Mouse (Mus musculus) kidney, adult 2 months (tissue): ENCODE data around the gene Tmem215.

Experiments used
- CTCF ChIP-seq: fragments of 200-500 bp; conservative IDR thresholded peaks from 2 replicates; pipeline ENCODE4 v1.5.1; 2011; ENCODE audit warnings: low read depth, mild to moderate bottlenecking, control low read depth, low read length, moderate library complexity, mixed read lengths; ENCODE audit not compliant: insufficient read depth, insufficient read length
- POLR2A ChIP-seq: fragments of 200-500 bp; IDR thresholded peaks from one replicate; pipeline ENCODE4 v1.6.1; 2011; ENCODE audit warnings: low read depth, low read length, control low read depth

- TF ChIP-seq CTCF (no peak), POLR2A (no peak)
Measured at GRCm38 (mm10) chr4:40431916-40432315, 40.1 kb upstream of the Tmem215 start.
